ENCODE assay signal across 9 mouse cellular contexts in the genomic region with DNA sequence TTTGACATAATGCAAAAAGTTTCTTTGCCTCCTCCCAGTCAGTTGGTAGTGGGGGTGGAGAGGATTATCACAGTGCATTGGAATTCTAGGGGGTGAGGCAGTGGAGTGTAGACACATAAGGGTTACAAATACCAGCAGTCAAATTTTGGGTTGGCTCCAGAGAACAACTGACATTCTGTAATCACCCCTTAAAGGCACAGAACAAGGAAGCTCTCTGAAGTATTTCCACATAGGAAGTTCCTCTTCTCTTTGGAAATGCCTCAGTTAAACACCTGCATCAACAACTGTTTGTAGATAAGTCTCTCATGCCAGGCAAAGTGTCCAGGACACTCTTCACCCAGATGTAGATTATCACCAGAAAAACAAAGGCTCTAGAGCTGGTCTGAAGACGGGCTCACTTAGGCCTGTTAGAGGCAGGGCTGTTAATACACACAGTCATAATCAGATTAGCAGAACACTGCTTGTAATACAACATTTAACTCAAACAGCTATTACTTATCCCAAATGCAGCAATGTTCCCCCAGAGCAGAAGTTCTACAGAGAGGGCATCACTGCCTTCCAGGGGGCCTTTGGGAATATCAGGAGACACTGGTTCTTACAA.
DNase-seq lines count a peak whose midpoint lies in the region; TF ChIP-seq lines count a peak whose summit lies in the region.
"Had no signal": no experiment of that assay in that cellular context is flagged by ENCODE, and none has a peak within 500 bp of the region (broad histone marks: within the 10 kb centered on the region; RNA-seq: fewer than 3 reads in every experiment).

No protein-coding gene starts in this region.

- no peak overlapping the region for H3ac ChIP-seq in myocyte (ENCODE audit: control insufficient read depth, insufficient read length)

- intact Hi-C loops in heart, adult 2 months (cut with DNase I), result no loop called here

- H3K4me2 ChIP-seq in myocyte (ENCODE audit: low read depth), result peak overlapping the region; percentile 39

- no peaks in the 10 kb centered on the region for H3K9me3 ChIP-seq in heart, embryonic 10.5 days

- TF ChIP-seq POLR2A in heart, adult 2 months (IDR thresholded peaks at IDR 0.05; ENCODE audit: insufficient read depth, low read depth, low read length), result no peak
- TF ChIP-seq POLR2A in embryonic fibroblast, embryonic 13.5 days (IDR thresholded peaks at IDR 0.05; ENCODE audit: low read depth, low read length), result no peak
- TF ChIP-seq POLR2A in myocyte (IDR thresholded peaks at IDR 0.05; ENCODE audit: insufficient read length, low read depth), result no peak

- 19% methylated on average over 1 of the region's 1 CpGs for WGBS in heart, adult 2 months
- WGBS in heart, embryonic 10.5 days, result 21% methylated on average over 1 of the region's 1 CpGs

- H3K4me1 ChIP-seq in heart, adult 2 months (ENCODE audit: control insufficient read depth, insufficient read depth, low read length), result peaks cover 25% of the 10 kb centered on the region
- H3K4me1 ChIP-seq in heart, embryonic 10.5 days, result peaks cover 41% of the 10 kb centered on the region
- peaks cover 21% of the 10 kb centered on the region for H3K4me1 ChIP-seq in embryonic fibroblast, embryonic 13.5 days (ENCODE audit: control insufficient read depth, insufficient read depth, low read length)

- 0 out of 2 replicates have a peak, but pooled peaks cover 1% of the 10 kb centered on the region for H3K79me2 ChIP-seq in heart, adult 2 months (replicated peaks; ENCODE audit: control insufficient read depth, insufficient read depth, low read length)
- H3K79me2 ChIP-seq in myocyte (ENCODE audit: control insufficient read depth, insufficient read depth), result peaks cover 65% of the 10 kb centered on the region

- peak overlapping the region; percentile 68 for H3K27ac ChIP-seq in heart, adult 2 months
- H3K27ac ChIP-seq in heart, embryonic 10.5 days, result no peak overlapping the region
- H3K27ac ChIP-seq in embryonic fibroblast, embryonic 13.5 days (ENCODE audit: insufficient read depth, low read length), result peak overlapping the region; percentile 98

- no peak overlapping the region for H3K9ac ChIP-seq in heart, adult 2 months (ENCODE audit: low read depth, low read length)

- no peak overlapping the region for H3K4me3 ChIP-seq in heart, adult 2 months
- no peak overlapping the region for H3K4me3 ChIP-seq in heart, embryonic 10.5 days
- no peak overlapping the region for H3K4me3 ChIP-seq in embryonic fibroblast, embryonic 13.5 days (ENCODE audit: insufficient read depth, low read length)
- H3K4me3 ChIP-seq in myocyte, result no peak overlapping the region

- no peak for TF ChIP-seq CTCF in heart, adult 2 months (IDR thresholded peaks at IDR 0.05)
- TF ChIP-seq CTCF in embryonic fibroblast, embryonic 13.5 days (IDR thresholded peaks at IDR 0.05; ENCODE audit: borderline replicate concordance, insufficient read depth, low read length), result no peak

- TF ChIP-seq EP300 in heart, adult 2 months (IDR thresholded peaks at IDR 0.05; ENCODE audit: insufficient read depth, low read depth, low read length), result no peak

- no peak for DNase-seq in heart, adult 2 months
- no peak for DNase-seq in heart, embryonic 10.5 days (ENCODE audit: low spot score)
- DNase-seq in kidney, postnatal 14 days, result peak; percentile 62
- DNase-seq in ovary, postnatal 14 days (ENCODE audit: low spot score), result no peak
- no peak for DNase-seq in frontal cortex, postnatal 14 days (ENCODE audit: low spot score in 2 of 2)
- DNase-seq in natural killer cell, adult 2 months (ENCODE audit: low spot score in 2 of 2), result no peak
- DNase-seq: thymus, postnatal 25 days had no signal

- H3K27me3 ChIP-seq in heart, adult 2 months (ENCODE audit: control insufficient read depth, insufficient read depth, low read length), result no peaks in the 10 kb centered on the region
- H3K27me3 ChIP-seq in heart, embryonic 10.5 days (ENCODE audit: insufficient read depth, poor library complexity, severe bottlenecking), result no peaks in the 10 kb centered on the region
- no peaks in the 10 kb centered on the region for H3K27me3 ChIP-seq in myocyte (ENCODE audit: control insufficient read depth, insufficient read depth, insufficient read length)

- H3K36me3 ChIP-seq in heart, adult 2 months (ENCODE audit: control insufficient read depth, insufficient read depth, low read length), result peaks cover 53% of the 10 kb centered on the region
- H3K36me3 ChIP-seq in heart, embryonic 10.5 days, result peaks cover 24% of the 10 kb centered on the region
- H3K36me3 ChIP-seq in myocyte (ENCODE audit: control insufficient read depth, insufficient read depth), result peaks cover 12% of the 10 kb centered on the region

TF ChIP-seq in myocyte, 11 proteins besides CTCF, POLR2A, EP300 and RAD21:
- TF ChIP-seq MYOD1 (IDR thresholded peaks at IDR 0.05; ENCODE audit: control insufficient read depth in 1 of 3, insufficient read length in 2 of 3, low read depth in 2 of 3) (peak in 1 of 3 experiments; percentile 25), POLR2AphosphoS2 (IDR thresholded peaks at IDR 0.05; ENCODE audit: insufficient read length, low read depth) (no peak), TCF12 (IDR thresholded peaks at IDR 0.05; ENCODE audit: insufficient read depth, poor library complexity, severe bottlenecking) (peak; percentile 2), E2F4 (IDR thresholded peaks at IDR 0.05; ENCODE audit: insufficient read depth) (no peak), SRF (IDR thresholded peaks at IDR 0.05; ENCODE audit: control insufficient read depth, insufficient read length, low read depth) (no peak)
